Mouse (Mus musculus): ENCODE results near the gene Shh.

The Shh gene

DNA sequence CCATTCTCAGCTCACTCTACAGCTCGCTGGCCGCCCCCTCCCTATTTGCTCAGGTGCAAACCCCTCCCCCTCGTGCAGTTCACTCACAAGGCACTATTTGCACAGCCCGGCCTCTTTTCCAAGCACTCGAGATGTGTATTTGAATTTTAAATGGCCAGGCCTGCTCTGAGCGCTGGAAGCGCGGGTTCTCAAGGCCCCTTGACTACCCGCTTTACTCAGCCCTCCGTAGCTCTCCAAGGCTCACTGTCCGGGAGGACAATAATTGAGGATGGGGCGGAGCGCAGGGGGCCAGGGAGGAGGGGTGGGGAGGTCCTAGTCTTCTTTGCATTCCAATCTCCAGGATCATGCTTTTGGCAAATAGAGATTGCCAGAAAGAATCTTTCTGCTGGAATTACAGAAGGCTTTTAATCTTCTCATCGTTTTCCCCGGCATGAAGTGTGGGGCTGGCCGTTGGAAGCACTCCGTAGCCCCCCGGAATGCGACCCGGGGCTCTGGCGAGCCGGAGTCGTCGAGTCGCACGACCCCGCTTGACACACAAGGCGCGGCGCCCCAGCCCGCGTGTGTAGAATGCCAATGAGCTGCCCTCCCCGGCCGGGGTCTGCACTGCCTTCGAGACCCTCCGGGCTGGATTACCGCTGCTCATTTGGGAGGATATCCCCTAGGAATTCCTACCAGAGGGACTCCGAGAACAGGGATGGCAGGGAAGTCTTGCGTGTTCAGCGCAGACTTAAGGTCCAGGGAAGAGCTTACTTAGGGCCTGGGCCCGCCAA lies 7.4 kb downstream of the Shh start:
- ATAC-seq (ENCODE audit: low TSS enrichment) = no peak

DNA sequence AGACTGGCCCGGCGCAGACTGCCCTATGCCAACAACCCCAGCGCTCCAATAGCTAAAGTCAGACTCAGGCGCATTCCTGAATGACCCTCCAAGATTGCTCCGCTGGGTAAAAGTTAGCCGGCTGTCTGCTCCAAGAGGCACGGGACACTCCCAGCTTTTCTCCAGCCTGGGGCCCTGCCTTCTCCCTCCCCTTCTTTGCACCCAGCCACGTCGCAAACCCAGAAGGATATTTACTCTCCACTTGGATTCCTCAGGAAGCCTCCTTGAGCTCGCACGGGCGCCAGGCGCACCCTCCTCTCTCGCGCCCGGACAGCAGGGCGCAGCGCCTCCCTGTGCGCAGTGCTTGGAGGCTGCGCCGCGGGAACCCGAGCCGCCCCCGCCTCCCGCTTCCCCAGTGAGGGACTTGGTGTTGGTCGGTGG lies 8.2 kb downstream of the Shh start:
- ATAC-seq (ENCODE audit: low TSS enrichment) = no peak

DNA sequence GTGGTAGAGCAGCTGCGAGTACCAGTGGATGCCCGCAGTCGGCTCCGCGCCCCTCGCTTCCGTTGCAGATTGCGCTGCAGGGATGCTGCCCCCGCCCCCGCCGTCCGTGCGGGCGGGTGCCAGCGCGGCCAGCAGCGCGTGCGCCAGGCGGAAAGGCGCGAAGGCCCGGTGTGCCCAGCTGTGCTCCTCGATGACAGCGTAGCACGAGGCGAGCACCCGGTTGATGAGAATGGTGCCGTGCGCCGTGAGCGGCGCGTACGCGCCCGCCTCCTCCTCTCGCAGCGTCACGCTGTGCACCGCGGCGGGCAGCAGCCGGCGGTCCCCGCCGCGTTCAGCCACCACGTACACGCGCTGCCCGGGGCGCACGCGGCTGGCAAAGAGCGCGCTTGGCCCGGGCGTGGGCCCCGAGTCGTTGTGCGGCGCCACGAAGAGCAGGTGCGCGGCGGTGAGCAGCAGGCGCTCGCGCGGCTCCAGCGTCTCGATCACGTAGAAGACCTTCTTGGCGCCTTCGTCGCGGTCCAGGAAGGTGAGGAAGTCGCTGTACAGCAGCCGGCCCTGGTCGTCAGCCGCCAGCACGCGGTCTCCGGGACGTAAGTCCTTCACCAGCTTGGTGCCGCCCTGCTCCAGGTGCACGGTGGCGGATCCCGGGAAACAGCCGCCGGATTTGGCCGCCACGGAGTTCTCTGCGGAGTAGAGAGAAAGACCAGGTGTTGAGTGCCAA lies 9.0 kb downstream of the Shh start:
- peak; percentile 60 for ATAC-seq (ENCODE audit: low TSS enrichment)

DNA sequence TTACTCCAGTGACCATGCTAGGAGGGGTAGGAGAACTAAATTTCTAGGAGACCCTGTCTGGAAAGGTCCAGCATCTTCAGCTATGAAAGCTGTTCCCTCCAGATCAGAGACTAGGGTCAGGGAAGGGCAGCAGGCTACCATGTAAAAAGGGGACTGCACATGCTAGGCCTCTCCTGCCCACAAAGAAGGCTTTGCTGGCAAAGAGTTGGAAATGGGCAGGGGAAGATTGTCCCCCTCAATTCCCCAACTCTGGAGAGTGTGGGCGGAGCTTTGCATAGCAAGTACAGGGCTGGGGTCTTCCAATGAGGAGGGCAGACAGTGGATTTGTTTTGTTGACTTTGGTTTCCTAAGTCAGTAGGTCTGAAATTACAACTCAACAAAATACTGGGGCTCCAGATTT lies 10.7 kb downstream of the Shh start:
- no peak for ATAC-seq (ENCODE audit: low TSS enrichment)

DNA sequence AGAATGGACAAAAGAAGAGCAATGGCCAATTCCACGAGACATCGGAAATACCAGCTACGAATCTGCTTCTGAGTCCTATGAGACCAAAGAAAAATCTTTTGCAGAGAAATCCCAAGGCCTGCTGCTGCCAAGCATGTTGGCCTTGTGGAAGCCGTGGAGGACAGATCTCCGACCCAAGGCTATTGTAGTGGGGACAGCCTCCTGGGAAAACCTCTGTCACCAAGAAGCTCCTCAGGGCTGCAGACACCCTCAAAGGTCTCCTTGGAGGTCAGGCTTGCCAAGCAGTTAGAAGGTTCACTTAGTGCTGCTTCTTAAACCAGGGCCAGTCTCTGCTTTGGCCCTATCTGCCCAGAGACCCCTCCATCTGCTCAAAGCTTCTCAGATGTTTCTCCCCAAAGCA lies 11.3 kb downstream of the Shh start:
- ATAC-seq (ENCODE audit: low TSS enrichment) = no peak

DNA sequence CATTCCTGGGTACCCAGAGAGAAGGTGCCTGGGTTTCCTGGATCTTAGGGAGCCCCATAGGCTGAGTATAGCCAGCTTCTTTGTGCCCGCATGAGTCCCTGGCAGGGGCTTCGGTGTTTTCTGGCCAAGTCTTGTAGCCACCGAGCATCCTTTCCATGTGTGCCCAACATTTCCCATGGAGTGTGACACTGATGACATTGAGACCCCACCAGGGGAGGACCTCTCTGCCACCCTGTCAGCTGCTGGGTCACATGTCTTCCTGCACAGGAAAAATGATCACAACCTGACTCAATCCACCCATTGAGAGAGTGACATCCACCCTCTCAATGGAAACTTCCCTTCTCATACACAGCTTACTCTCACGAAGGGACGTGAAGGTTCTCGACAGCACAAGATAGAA lies 12.5 kb downstream of the Shh start:
- ATAC-seq (ENCODE audit: low TSS enrichment) = no peak

DNA sequence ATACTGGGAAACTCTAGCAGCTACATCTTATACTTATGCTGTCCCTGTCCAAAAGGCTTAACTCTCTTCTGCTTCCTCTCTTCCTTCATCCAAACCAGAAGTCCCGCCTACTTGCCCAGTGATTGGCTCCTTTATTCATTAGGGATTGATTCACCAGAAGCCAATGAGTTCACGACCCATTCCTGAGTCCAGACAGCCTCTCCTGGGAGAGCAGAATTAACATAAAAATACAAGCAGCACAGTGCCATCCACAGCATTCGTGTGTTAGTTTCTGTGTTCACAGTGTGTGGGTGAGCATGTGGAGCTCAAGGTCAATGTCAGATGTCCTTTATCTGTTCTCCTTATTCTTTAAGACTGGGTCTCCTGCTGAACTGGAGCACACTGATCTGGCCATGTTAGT lies 13.5 kb downstream of the Shh start:
- ATAC-seq (ENCODE audit: low TSS enrichment) = no peak

DNA sequence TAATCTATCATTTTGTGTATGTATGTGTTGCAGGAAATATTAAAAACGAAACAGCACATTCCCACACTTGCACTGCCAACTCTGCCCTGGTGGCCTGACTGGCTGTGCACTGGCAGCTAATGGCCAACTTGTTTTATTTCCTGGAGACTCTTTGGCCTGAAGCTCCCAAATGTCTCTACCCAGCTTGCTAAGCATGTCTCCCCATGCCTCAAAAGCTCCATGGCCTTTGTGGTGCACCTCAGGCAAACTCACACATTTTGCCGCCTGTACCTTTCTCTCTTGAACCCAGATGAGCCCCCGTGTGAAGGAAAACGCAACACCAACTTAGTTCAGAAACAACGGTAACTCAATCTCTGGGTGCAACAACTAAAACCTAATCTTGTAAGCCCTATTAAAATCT lies 14.0 kb downstream of the Shh start:
- ATAC-seq (ENCODE audit: low TSS enrichment) = no peak

DNA sequence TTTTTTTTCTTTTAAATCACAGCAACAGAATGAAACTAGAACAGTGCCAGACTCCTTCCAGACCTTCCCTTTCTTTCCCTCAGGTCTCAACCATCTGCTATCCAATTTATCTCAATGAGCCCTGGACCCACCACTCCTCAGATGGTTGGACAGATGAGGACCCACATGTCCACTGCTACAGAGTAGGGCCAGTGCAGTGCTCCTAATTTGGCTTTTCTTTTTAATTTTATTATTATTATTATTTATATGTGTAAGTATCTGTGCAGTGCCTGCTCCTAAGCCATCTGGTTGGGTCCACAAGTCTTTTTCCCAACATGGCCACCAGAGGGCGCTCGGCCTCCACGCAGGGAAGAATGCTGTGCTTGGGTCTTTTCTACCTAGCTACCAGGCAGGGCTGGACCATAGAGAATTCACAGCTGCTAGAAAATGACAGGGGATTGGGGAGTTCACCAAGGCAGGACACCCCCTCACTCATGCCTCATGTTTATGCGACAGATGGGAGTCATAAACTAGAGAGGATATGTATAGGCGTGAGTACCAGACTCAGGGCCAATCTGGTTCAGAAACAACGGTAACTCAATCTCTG lies 15.9 kb downstream of the Shh start:
- ATAC-seq (ENCODE audit: low TSS enrichment) = peak; percentile 92

DNA sequence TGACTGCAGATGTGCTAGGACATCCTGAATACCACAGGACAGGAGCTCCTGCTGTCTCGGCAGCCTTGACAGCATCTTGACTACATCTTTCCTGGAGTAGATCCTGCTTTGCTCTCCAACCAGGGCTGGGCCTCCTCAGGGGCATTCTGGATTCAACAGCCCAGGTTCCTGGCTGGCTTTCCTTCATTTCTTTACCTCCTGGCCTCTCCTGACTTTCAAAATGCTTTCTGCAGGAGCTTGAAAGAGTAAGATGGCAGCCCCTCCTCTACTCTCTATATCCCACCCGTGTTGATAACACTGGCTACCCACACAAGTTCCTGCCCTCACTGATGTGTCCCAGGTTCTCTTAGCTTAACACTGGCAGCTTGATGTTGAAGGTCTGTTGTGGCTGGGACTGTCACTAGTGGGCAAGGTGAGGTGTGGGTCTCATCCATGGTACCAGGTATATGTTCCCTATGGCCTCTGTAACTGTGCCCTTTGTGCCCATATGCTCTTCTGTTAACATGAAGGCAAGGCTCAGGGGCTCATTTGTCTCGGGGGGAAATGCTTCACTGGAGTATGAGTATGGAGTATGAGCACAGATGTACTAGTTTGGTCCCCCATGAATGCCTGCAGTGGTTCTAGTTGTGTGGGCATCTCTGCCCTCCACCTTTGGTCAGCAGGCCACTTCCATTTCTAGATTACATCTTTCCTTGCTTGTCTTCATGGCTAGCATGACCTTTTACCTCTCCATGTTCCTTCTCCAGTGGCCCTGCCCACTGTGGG lies 16.7 kb downstream of the Shh start:
- no peak for ATAC-seq (ENCODE audit: low TSS enrichment)

DNA sequence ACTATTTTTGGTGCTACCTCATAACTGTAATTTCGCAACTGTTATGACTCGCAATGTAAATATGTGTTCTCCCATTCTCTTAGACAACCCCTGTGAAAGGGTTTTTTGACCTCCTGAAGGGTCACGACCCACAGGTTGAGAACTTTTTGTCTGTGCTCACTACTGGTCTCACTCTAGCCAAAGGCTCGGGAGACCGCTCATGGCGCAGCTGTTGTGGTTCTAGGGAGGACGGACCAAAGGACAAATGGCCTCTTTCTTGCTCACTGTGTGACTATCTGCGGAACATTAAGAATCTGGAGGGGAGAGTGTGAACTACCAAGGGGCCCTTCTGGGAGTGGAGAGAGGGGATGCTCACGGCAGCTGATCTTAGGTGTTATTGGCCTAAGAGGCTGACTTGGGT lies 41.1 kb downstream of the Shh start:
- no peak for ATAC-seq (ENCODE audit: low TSS enrichment)

DNA sequence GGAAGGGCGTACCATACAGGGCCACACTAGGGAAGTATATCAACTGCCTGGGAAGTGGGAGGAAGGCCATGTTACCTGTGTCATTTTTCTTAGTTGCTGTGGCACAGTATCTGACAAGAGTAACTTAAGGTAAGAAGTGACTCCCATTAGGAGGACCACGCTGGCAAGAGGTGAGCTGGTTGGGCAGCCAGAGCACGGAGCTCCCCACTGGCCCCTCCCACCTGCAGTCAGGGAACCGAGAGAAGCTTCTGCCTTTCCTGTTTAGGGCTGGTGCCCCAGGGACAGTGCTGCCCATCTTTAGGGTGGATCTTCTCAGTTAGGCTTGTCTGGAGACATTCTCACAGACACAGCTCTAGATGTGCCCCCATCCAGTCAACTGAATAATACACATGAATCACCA lies 43.3 kb downstream of the Shh start:
- no peak for ATAC-seq (ENCODE audit: low TSS enrichment)

DNA sequence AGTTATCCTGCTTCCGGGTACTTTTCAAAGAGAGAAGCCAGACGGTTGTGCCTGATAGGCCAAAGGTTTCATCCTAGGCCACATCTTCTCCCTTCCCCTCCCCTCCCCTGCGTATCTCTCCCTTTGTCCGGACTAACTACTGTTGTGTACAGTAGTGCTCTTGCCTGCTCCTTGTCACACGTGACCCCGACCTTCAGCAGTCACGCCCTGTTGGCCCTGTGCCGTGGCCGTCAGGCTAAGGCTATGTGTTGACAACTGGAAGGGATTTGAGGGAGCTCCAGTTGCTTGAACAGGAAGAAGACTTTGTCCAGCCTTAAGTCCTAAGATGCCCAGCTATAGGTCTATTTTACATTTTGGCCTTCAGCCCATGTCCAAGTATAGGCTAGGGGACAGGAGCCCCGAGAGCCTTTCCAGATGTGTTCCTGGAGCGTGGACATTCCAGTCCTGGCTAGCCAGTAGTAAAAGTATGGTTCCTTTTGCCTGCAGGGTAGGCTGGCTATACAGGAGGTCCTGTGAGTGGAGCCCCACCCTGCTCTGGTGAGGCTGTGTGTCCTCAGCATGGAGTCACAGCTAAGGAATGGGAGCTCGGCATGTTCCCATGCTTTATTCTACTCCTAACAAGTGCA lies 47.3 kb downstream of the Shh start:
- no peak for ATAC-seq (ENCODE audit: low TSS enrichment)

DNA sequence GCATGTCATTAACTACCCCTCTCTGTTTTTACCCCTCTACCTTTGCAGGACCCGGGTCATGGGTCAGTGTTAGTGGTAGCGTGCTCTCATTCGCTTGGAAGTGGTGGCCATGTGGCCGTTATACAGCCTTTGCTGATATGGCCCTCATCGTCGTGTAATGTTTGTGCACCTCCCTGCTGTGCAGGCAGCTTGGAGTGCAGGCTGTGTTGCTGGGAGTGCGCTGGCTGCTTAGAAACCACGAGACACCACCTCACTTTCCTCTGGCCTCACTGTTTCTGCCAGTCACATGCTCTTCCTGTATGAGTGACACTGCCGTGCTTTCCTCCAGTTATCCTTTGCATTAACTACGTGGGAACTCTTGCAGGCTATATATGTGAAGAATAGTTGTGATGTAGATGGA lies 48.3 kb downstream of the Shh start:
- ATAC-seq (ENCODE audit: low TSS enrichment) = no peak

DNA sequence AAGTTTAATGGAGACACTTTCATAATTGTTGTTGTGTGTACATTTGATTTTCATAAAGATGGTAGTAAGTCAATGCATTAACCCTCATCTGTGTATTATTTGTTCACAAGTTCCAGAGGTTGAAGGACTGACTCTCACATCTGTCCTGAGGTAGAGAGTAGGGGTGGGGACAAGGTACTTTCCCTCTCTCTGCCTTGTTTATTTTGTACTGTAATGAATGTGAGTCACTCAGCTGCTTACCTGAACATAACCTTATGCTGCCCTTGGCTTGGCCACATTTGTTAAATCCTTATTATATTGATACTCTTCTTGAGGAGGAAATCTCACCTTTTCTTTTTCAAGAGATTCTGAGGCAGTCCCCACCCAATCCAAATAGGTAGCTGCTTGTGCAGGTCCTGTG lies 51.0 kb downstream of the Shh start:
- no peak for ATAC-seq (ENCODE audit: low TSS enrichment)

DNA sequence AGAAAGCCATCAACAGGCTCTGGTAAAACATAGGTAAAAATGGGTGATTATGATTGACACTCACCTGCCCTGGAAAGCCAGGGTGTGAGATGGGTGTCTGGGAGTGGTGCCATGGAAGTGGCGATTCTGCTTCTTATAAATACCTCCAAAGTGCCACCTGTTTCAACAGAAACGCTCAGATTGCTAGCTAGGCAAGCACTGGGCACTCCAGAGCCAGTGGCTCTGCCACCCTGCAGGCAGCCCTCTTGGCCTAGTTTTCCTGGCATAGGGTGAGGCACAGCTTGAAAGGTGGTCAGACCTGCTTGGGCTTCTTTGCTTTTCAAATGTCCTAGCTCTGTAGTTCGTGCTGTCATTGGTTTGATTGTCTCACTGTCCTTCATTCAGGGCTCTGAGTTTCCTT lies 53.0 kb downstream of the Shh start:
- ATAC-seq (ENCODE audit: low TSS enrichment) = no peak

DNA sequence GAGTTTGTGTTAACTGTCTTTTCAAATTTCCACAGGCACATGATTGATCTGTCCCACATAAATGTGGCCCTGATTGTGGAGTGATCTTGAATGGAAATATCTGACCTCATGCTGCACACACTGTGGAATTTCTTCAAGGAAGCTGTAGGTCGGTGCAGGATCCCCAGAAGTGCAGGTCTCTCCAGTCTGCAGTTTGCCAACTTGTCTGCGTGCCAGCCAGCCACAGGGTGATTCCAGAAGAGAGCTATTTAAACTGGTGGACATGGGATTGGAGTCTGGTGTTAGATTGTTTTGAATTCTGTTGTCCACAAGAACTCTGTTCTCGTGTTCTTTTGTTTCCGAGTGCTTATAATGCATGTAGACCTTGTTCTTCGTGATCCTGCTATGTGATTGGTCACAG lies 53.5 kb downstream of the Shh start:
- no peak for ATAC-seq (ENCODE audit: low TSS enrichment)

DNA sequence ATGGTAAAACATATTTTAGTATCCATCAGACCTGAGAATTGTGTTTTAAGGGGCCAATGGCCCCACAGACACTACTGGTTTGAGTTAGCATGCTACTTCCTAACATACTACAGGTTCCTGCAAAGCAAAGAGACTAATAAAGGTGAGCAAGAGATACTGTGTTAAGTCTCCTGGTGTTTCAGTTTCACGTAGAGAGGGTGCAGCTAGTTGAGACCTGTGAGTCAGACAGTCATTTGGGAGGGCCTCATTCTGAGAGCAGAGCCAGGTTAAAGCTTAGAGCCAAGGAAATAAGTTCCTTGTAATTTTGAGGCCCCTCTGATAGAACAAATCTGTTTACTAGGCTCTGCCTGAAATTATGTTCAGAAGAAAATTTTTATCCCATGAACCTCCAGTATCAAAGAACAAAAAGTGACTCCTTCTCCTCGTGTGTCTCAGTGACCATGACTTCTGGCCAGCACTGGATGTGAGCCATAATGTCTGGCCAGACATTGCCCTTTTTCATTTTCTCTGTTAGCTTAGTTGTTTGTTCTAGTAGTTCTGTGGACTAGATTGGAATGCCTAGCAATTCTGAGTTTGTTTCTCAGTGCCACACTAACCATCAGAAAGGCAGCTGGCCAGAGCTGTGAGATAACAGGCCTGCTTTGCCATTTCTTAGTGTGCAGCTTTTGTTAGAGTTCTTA lies 54.9 kb downstream of the Shh start:
- ATAC-seq (ENCODE audit: low TSS enrichment) = no peak
